Mouse (Mus musculus) heart, postnatal 36 days (tissue): ENCODE data around the gene Mogat1. TPM values are rescaled to one million over a fixed set of nuclear protein-coding genes. Genes with fewer than 3 reads are reported as not detected.
"Not testable (repeated sequence)": the region's sequence is repeated elsewhere in the genome, so short reads cannot be mapped to it uniquely, and the experiment has no call there.

Source experiments
- DNase-seq, 2 experiments: peaks; one replicate each; pipeline ENCODE4 v3.0.0; 2021 to 2022
- intact Hi-C: fragments of 180-260 bp; cut with DNase I; formaldehyde crosslinking; loops from one replicate; pipeline ENCODE4 v1.15.1; 2025
- total RNA-seq, 2 experiments: library from RNA; stranded (reverse); gene quantifications; 2 replicates each; pipeline ENCODE4 v1.2.3; 2021

Gene Mogat1
- not detected for total RNA-seq

DNA sequence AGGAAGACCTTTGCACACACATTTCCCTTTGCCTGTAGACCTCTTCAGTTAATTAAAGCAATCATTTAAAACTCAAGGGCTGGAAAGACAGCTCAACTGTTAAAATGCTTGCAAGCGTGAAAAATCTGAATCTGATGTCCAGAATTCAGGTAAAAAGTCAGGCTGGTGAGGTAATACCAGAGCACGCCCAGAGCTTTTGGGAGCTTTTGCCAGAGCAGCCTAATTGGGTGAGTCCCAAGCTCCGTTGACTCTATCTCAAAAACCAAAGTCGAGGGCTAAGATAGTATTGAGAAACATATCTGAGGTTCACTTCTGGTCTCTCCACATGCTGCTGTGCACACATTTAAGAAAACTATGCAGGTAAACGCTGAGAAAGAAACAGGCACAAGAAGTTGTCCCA lies at the start of gene Mogat1:
Gene Mogat1 (plus strand): TSS at position 130 of the 400 bp plus-strand sequence.
- no peak for DNase-seq
- intact Hi-C loops = no loop called here

DNA sequence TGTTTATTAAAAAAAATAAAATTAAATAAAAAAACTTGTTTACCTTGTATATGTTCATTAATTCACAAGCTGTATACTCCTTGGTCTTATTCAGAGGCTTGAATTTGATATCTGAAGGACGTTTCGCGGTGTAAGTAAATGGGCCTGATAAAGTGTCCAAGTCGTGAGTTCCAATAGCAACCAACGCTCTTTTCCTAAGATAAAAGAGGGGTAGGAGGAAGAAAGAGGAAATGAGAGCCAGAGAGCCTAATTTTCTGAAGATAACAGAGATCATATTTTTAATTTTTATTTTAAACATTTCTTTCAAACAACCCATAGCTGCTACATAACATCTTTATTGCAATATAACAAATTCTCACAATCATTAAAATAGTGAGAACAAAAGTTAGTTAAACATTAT lies 38.4 kb upstream of the Mogat1 start:
- DNase-seq = no peak

DNA sequence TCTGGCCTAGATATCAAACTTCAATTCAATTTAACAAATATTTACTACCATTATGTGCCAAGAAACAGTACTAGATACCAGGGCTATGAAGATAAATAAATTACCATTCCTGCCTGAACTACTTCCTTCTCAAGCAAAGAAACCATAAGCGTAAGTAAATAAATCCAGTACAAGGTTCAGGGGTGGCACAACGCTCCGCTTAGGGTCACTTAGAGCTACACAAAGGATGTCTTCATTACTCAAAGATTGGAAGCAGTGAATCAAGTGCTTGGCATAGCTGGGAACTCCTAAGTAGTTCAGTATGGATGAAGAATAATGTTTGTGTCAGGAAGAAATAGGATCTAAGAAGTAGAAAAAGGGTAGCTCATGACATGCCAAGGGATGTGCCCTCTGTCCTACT lies 27.4 kb upstream of the Mogat1 start:
- intact Hi-C loops = no loop called here
- DNase-seq = no peak

More for the DNA sequence above, 38.4 kb upstream of the Mogat1 start:
- intact Hi-C loops = no loop called here

- no peak for DNase-seq
Measured at GRCm38 (mm10) chr1:78484361-78484760, 26.4 kb upstream of the Mogat1 start.

DNA sequence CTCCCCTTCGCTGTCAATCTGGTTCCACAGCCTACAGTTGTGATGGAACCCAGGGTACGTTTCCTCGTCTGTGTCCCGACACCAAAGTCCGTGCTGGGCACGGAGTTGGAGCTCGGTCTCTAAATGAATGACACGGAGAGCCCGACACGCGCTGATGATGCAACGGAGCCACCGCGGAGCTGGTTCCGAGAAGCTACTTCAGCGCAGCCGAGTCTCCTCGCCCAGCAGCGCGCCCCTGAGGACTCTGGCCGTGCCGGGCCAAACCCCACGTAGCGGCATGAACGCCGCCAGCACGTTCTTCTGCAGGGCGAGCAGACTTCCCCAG lies 22.4 kb upstream of the Mogat1 start:
- DNase-seq = no peak
- intact Hi-C loops = no loop called here

More at GRCm38 (mm10) chr1:78484361-78484760, 26.4 kb upstream of the Mogat1 start:
- intact Hi-C loops = no loop called here

DNA sequence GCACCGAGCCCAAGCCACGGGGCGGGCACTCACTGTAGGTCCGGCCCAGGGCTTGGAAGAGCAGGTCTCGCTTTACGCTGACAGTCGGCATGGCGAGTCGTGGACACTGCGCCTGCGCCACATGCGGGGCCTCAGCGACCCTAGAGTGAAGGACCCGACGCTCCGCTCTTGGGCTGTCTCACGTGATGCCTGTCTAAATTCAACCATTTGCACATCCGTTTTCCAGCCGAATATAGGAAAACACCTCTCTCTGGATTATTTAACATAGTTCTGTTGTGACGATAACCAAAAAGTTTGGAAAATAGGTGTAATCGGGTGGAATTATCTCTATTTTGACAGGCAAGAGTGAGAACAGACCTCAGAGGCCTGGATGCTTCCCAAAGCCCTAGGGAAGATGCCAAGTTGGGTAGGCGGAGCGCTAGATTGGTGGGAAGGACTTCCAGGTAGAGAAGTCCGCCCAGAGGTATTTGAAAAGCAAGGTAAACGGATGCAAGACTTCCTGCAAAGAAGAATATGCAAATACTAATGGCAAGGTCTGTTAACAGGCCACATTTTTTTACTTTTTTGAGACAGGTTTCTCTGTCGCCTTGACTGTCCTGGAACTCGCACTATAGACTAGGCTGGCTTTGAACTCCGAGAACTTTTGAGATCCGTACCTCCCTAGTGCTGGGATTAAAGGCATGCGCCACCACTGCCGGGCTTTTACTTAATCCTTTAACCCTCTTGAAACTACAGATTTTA lies 21.9 kb upstream of the Mogat1 start, which contains the start of gene Farsb:
Gene Farsb (minus strand): TSS at position 146 of the 741 bp plus-strand sequence.
- peak; percentile 89 to 93 for DNase-seq
- intact Hi-C loops = no loop called here

DNA sequence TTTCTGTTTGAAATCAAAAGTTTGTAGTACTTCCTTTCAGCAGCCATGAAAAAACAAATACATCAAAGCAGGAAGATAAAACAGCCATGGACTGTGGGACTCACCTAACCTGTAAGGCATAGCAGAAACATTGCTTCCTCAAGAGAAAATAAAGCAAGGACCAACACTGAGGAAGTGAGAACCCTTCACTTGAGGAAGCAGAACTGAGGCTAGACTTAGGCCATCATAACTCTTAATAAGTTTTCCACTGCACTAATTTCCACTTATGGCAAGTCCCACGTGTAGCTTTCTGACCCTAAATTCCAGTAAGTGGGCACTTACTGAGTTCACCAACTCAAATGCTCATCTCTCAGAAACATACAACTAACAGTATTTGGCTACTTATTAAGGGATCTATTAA lies 20.6 kb upstream of the Mogat1 start:
- intact Hi-C loops = no loop called here
- no peak for DNase-seq

DNA sequence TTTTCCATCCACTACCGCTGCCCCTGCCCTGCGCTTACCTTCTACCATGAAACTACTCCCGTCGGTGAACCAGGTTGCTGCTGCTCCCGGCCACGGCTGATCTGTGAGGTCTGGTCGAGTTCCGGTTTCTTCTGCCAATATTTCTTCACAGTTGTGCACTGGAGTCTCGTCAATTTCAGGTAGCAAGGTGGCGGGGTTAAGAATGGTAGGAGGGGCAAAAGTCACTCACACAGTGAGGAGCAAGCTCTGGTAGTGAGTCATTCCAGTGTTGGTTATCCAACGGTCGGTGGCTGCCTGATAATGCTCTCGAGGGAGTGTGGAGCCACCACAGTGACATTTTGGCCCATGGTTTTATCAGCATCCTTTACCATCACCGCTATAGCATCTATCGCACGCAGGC lies 9.8 kb upstream of the Mogat1 start:
- no peak for DNase-seq
- intact Hi-C loops = no loop called here

DNA sequence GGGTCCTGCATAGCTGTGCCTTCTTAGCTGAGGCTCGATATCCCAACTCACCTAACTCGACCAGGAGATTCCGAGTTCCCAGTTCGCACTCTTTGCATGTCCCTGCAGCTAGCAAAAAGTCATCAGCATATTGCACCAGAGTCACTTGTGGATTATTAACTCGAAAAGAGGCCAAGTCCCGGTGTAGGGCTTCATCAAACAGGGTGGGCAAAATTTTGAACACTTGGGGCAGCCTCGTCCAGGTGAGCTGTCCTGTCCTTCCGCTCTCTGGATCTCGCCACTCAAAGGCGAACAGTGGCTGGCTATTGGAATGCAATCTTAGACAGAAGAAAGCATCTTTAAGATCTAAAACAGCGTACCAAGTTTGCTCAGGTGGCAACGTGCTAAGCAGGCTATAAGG lies 8.9 kb upstream of the Mogat1 start:
- intact Hi-C loops = not testable (repeated sequence)

DNA sequence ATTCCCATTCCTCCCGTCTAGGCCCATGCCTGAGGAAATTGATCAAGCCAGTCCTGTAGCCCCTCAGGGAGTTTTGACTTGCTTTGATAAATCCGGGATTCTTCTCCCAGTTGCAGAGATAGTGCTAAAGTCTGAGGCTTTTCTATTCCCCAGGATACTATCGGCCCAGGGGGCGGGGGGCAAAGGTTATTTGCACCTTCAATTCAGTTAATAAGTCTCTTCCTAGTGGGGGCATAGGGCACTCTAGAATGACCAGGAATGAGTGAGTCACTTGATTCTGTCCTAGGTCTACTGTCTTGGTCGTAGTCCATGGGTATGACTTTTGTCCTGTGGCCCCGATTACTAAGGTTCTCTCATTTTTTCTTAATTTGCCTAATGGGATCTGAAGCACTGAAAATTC lies 8.3 kb upstream of the Mogat1 start:
- DNase-seq = no peak
- intact Hi-C loops = no loop called here

More for the DNA sequence above, 8.9 kb upstream of the Mogat1 start:
- not testable (repeated sequence) for DNase-seq

DNA sequence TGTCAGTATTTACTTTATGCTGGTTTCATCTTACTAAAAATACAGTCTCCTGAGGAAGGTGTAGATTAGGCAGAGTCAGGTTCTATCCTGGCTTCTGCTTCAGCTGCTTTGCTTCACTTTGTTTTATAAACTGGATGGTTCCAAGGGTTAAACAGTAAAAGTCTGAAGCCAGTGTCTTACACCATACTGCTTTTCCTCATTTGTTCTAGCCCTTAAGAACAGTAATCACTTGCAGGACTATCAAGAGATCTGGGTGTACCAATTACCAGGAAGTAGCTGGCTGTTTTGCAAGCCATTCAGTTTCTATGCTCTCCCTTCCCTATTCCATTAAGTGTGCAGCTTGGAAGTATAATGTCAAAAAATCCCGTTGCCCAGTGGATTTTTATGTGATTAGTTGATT lies 3.7 kb upstream of the Mogat1 start:
- no peak for DNase-seq
- intact Hi-C loops = no loop called here

DNA sequence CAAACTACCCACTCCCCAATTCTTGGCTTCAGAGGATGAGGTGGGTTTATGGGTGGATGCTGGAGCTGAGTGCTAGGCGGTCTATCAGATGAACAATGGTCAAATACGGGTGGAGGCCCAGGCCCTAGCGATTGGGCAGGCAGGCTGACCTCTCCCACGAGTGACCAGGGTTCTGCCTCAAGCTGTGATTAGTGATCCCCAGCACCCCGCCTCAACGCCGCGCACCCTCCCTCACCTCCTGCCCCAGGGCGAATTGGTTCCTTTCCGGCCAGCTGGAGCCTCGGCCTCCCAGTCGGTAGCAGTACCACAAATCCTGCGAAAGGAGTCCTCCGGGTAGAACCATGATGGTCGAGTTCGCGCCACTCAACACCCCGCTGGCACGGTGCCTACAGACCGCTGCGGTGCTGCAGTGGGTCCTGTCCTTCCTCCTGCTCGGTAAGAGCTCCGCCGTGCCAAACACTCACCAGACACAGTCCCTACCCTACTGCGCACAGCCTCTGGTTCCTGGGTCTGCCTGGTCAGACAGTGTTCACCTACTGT lies 900 bp downstream of the Mogat1 start, which contains the start of gene BC035947:
Gene BC035947 (minus strand): TSS at position 538 of the 540 bp plus-strand sequence.
- no peak for DNase-seq
- intact Hi-C loops = no loop called here

- intact Hi-C loops = no loop called here
- no peak for DNase-seq
Measured at GRCm38 (mm10) chr1:78512756-78513155, 2.0 kb downstream of the Mogat1 start.

- no peak for DNase-seq
- intact Hi-C loops = no loop called here
Measured at GRCm38 (mm10) chr1:78518907-78519306, 8.1 kb downstream of the Mogat1 start.

DNA sequence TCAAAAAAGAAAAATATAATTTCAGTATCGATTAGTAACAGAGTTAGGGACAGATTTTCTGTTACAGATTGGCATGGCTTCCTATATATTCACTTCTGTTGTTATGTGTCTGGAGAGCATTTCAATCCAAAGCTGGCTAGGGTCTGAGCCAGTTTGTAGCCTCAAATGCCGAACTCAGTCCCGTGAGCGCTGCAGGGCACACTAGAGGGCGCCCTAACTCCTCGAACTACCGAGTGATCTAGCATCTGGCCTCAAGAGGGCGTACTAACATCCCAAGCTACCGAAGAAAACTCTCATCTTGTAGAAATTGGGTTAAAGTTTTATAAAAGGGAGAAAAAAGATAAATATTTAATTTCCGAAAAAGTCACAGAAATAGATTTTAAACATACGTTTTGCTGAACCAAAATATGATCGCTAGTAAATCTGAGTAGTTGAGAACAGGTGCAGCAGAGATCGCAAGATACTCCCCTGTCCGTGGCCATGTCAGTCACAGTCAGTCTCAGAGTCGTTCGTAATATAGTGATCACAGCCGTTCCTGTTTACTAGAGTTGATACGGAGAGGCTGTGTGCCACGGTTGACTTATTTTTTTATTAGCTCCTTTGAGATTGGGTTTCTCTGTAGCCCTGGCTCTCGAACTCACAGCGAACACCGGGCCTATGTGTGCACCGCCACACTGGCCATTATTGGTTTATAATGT lies 14.5 kb downstream of the Mogat1 start:
- peak; percentile 17 to 62 for DNase-seq
- intact Hi-C loops = no loop called here

- intact Hi-C loops = no loop called here
- DNase-seq = no peak
Measured at GRCm38 (mm10) chr1:78528356-78528755, 17.6 kb downstream of the Mogat1 start.

GRCm38 (mm10) chr1:78529011-78529410 lies 18.2 kb downstream of the Mogat1 start:
- no peak for DNase-seq
- intact Hi-C loops = no loop called here

- no peak for DNase-seq
- intact Hi-C loops = loop anchor here (10.0 kb wide), 3 partner anchors 124 to 1154 kb away; partner anchors contain the start of genes Acsl3 and Utp14b
Measured at GRCm38 (mm10) chr1:78530500-78531215, 19.9 kb downstream of the Mogat1 start.

DNA sequence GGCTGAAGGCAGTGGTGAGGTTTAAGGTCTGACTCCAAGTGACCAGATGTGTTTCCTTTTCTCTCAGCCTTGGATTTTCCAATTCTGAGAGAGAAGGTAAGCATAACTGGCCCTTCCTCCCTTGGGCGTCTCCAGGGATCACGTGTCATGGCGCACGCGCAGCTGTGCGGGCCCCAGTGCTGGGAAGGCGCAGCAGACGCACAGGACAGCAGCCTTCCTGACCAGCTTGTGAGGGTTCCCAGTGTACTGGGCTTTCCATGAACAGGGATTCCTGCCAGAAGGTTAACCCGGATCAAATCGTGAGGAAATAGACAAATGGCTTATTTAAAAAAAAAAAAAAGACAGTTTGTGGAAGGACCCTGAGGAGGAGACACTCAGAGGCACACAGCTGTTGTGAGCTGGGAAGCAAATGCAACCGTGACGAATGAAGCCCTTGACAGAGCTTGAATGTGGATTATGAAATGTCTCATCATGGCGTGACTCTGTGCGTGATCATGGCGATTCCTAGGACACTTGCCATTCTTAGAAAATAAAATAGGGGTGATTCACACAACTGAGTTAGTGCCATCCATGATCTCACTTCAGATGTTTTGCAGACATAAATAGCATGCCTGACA lies 21.5 kb downstream of the Mogat1 start:
- DNase-seq = no peak
- intact Hi-C loops = loop anchor here (10.0 kb wide), 3 partner anchors 123 to 1153 kb away; partner anchors contain the start of genes Acsl3 and Utp14b

DNA sequence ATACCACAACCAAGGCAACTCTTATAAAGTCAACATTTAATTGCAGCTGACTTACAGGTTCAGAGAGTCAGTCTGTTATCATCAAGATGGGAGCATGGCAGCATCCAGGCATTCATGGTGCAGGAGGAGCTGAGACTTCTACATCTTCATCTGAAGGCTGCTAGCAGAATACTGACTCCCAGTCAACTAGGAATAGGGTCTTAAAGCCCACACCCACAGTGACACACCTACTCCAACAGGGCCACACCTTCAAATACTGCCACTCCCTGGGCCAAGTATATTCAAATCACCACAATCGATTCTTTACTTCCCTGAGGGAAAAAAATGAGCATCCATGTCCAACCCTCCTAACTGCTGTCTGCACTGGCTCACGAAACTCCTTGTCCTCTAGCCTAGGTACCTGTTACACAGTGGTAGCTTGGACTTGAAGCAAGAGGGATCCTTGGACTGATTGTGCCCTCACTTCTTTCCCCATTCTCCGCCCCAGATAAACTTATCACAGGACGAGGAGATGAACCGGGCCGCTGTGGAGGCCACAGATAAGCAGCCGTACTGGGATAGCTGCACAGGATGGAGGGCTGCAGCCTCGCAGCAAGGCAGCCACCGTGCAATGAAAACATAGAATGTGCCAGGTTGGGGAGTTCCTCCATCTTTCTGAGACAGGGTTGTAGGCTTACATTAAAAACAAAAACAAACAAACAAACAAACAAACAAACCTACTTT lies 23.8 kb downstream of the Mogat1 start:
- DNase-seq = no peak
- intact Hi-C loops = loop anchor here (5.0 to 10.0 kb wide), 4 partner anchors 120 to 1150 kb away; partner anchors contain the start of genes Acsl3 and Utp14b
